Mouse (Mus musculus): ENCODE measurements around the gene 2210010C04Rik. TPM values are rescaled to one million over a fixed set of nuclear protein-coding genes. Genes with fewer than 3 reads are reported as not detected.
"Not testable (repeated sequence)": the region's sequence is repeated elsewhere in the genome, so short reads cannot be mapped to it uniquely, and the experiment has no call there.

The 2210010C04Rik gene
- polyA plus RNA-seq, 1 experiment from 2014 or later: not detected

DNA sequence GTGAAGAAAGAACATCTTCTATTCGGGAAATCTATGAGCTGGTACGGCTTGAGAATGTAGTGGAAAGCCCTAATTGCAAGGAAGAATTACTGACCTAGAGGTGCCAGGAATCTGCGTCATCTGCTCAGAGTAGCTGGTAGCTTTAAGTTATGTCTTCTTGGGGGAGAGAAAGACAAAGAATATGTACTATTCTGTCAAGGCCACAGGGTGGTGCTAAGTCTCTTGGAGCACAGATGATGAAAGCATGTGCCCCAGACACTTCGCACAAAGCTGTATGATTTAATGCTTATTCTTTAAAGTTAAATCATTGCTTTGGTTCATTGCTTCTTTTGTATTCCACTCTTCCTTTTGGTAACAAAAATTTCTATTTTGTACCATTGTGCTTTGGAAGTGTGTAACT is 20.2 kb downstream of the 2210010C04Rik start:
- Histone ChIP-seq H3K4me1 (no peaks in the 10 kb centered on the region), H3K9me3 (no peaks in the 10 kb centered on the region), H3K4me2 (replicated peaks) (no peak overlapping the region), H3K36me3 (no peaks in the 10 kb centered on the region), H3K27me3 (no peaks in the 10 kb centered on the region), H3K4me3 (no peak overlapping the region), H3K27ac (no peak overlapping the region), H3K9ac (no peak overlapping the region)
- WGBS: 83% methylated on average over 4 of the region's 4 CpGs
- ATAC-seq (ENCODE audit: insufficient number of reproducible peaks, insufficient read depth, low FRiP score, low TSS enrichment): no peak

DNA sequence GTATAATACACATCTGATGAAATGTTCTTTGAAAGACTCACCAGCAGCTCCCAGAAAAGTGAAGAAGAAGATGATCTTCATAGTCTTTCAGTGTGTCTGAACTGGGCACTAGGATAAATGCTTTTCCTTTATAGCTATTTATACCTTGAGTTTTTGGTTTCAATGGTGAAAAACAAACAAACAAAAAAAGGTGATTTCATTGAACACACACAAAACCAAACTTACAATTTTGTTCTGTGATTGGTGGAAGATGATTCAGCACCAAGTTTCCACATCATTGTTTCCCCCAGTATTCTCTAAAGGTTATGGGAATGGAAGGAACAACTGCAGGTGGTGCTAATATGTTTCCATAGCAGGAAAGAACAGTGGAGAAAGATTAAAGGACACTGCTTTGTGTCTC is 35.9 kb downstream of the 2210010C04Rik start, which contains the start of gene Gm2663:
TSS of gene Gm2663 (minus strand) at position 101 of the 400 bp plus-strand sequence.
- H3K4me2 ChIP-seq (replicated peaks); H3K4me1 ChIP-seq; H3K27ac ChIP-seq; ATAC-seq (ENCODE audit: insufficient number of reproducible peaks, insufficient read depth, low FRiP score, low TSS enrichment); H3K4me3 ChIP-seq; H3K9ac ChIP-seq; H3K36me3 ChIP-seq; H3K27me3 ChIP-seq; H3K9me3 ChIP-seq: not testable (repeated sequence)

Other genes with a start within 250 kb of the 2210010C04Rik start
- gene Moxd2, start 148.0 kb downstream of the 2210010C04Rik start, polyA plus RNA-seq (2016; fragmentation: Nextera tagmentation; extraction: Ambion mirVana): not detected in 2 replicates
- gene Prss58, start 135.1 kb downstream of the 2210010C04Rik start, polyA plus RNA-seq (2016; fragmentation: Nextera tagmentation; extraction: Ambion mirVana): not detected in 2 replicates
- gene 1700074P13Rik, start 95.0 kb downstream of the 2210010C04Rik start, polyA plus RNA-seq (2016; fragmentation: Nextera tagmentation; extraction: Ambion mirVana): not detected in 2 replicates
- gene Gm4744, start 83.6 kb downstream of the 2210010C04Rik start, polyA plus RNA-seq (2016; fragmentation: Nextera tagmentation; extraction: Ambion mirVana): not detected in 2 replicates
- not detected in 2 replicates for gene 1810009J06Rik, start 70.8 kb downstream of the 2210010C04Rik start, polyA plus RNA-seq (2016; fragmentation: Nextera tagmentation; extraction: Ambion mirVana)
- not detected in 2 replicates for gene Gm2663, start 36.0 kb downstream of the 2210010C04Rik start, polyA plus RNA-seq (2016; fragmentation: Nextera tagmentation; extraction: Ambion mirVana)

Measured in embryonic facial prominence, embryonic 12.5 days (tissue).